ENCODE assay signal across 8 mouse cellular contexts in the genomic region with DNA sequence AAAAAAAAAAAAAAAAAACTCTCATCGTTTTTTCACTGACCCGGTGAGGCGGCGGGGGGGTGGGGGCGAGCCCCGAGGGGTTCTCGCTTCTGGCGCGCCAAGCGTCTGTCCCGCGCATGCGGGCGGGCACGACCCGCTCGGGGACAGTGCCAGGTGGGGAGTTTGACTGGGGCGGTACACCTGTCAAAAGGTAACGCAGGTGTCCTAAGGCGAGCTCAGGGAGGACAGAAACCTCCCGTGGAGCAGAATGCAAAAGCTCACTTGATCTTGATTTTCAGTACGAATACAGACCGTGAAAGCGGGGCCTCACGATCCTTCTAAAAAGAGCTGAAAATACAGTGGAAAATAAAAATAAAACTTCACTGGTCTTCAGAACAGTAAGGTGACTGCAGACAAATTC. TPM values are rescaled to one million over a fixed set of nuclear protein-coding genes. Genes with fewer than 3 reads are reported as not detected.
DNase-seq lines count a peak whose midpoint lies in the region; ATAC-seq lines count a peak whose summit lies in the region.

No protein-coding gene starts in this region.

- H3K4me1 ChIP-seq in forebrain, embryonic 16.5 days (replicated peaks; ENCODE audit: control insufficient read depth, insufficient read depth, low read length), result no peaks in the 10 kb centered on the region
- H3K4me1 ChIP-seq in liver, embryonic 13.5 days (replicated peaks), result peaks cover 21% of the 10 kb centered on the region
- peaks cover 3% of the 10 kb centered on the region; the same call in 1 of the 2 replicates for H3K4me1 ChIP-seq in stomach, embryonic 16.5 days (ENCODE audit: control insufficient read depth, insufficient read depth, low read length)

- no peaks in the 10 kb centered on the region for H3K36me3 ChIP-seq in forebrain, embryonic 16.5 days (ENCODE audit: control insufficient read depth, insufficient read depth)
- H3K36me3 ChIP-seq in liver, embryonic 13.5 days, result no peaks in the 10 kb centered on the region
- no peaks in the 10 kb centered on the region for H3K36me3 ChIP-seq in stomach, embryonic 16.5 days (ENCODE audit: control insufficient read depth, insufficient read depth, low read length)

- H3K4me2 ChIP-seq in forebrain, embryonic 16.5 days (ENCODE audit: low read length), result no peak overlapping the region
- no peak overlapping the region for H3K4me2 ChIP-seq in liver, embryonic 13.5 days
- H3K4me2 ChIP-seq in stomach, embryonic 16.5 days (ENCODE audit: low read depth, low read length), result no peak overlapping the region

- H3K27ac ChIP-seq in forebrain, embryonic 16.5 days (ENCODE audit: low read length), result no peak overlapping the region
- H3K27ac ChIP-seq in liver, embryonic 13.5 days, result no peak overlapping the region
- H3K27ac ChIP-seq in stomach, embryonic 16.5 days (ENCODE audit: low read length), result no peak overlapping the region

- H3K9me3 ChIP-seq in forebrain, embryonic 16.5 days (ENCODE audit: control insufficient read depth, low read length), result no peaks in the 10 kb centered on the region
- no peaks in the 10 kb centered on the region for H3K9me3 ChIP-seq in liver, embryonic 13.5 days (replicated peaks)
- H3K9me3 ChIP-seq in stomach, embryonic 16.5 days (replicated peaks; ENCODE audit: control insufficient read depth, low read length), result no peaks in the 10 kb centered on the region

- 36% methylated on average over 25 of the region's 25 CpGs for WGBS in forebrain, embryonic 16.5 days
- WGBS in liver, embryonic 13.5 days (ENCODE audit: insufficient replicate concordance), result 29% methylated on average over 25 of the region's 25 CpGs
- WGBS in stomach, embryonic 16.5 days, result 33% methylated on average over 25 of the region's 25 CpGs

- no peak overlapping the region for H3K9ac ChIP-seq in forebrain, embryonic 16.5 days (replicated peaks; ENCODE audit: low read depth, low read length)
- H3K9ac ChIP-seq in liver, embryonic 13.5 days, result no peak overlapping the region
- H3K9ac ChIP-seq in stomach, embryonic 16.5 days (ENCODE audit: low read length), result no peak overlapping the region

- peak; percentile 100 for ATAC-seq in forebrain, embryonic 16.5 days
- peak; percentile 100 for ATAC-seq in liver, embryonic 13.5 days (ENCODE audit: low read depth)
- peak; percentile 100 for ATAC-seq in stomach, embryonic 16.5 days (ENCODE audit: insufficient read depth, low FRiP score)

- DNase-seq in CD8-positive naive resting alpha-beta T cell, adult 2 months (ENCODE audit: low read depth in 2 of 2, low spot score in 2 of 2), result peak; percentile 99 to 100
- peak; percentile 87 for DNase-seq in cerebellum, adult 11 months
- peak; percentile 97 to 100 for DNase-seq in heart, postnatal 14 days
- DNase-seq in kidney, postnatal 36 days, result peak; percentile 84 to 94
- peak; percentile 86 for DNase-seq in liver, embryonic 13.5 days
- peak; percentile 98 for DNase-seq in neural tube, embryonic 10.5 days (ENCODE audit: extremely low spot score, low spot score)

- no peak overlapping the region for H3K4me3 ChIP-seq in forebrain, embryonic 16.5 days (replicated peaks; ENCODE audit: low read length)
- no peak overlapping the region for H3K4me3 ChIP-seq in liver, embryonic 13.5 days (replicated peaks)
- no peak overlapping the region for H3K4me3 ChIP-seq in stomach, embryonic 16.5 days (replicated peaks; ENCODE audit: low read length)

- intact Hi-C loops in heart, postnatal 14 days (cut with DNase I), result no loop called here

- no peaks in the 10 kb centered on the region for H3K27me3 ChIP-seq in forebrain, embryonic 16.5 days (replicated peaks; ENCODE audit: control insufficient read depth, insufficient read depth, low read length)
- no peaks in the 10 kb centered on the region for H3K27me3 ChIP-seq in liver, embryonic 13.5 days
- no peaks in the 10 kb centered on the region for H3K27me3 ChIP-seq in stomach, embryonic 16.5 days (ENCODE audit: control insufficient read depth, insufficient read depth, low read length)

RNA-seq across cellular contexts. Expression of gene Hic2, which starts 11.2 kb away (rescaled TPM):
- polyA plus RNA-seq in forebrain, embryonic 16.5 days (2015; fragmentation: Nextera tagmentation; extraction: Ambion mirVana), result 7.1 and 9.4 TPM in 2 replicates
- 1 to 10 TPM; 1.8 to 2.1 TPM for total RNA-seq in heart, postnatal 14 days (2021)
- polyA plus RNA-seq in liver, embryonic 13.5 days (2015; fragmentation: Nextera tagmentation; extraction: Ambion mirVana), result 2.9 and 3.2 TPM in 2 replicates
- polyA plus RNA-seq in stomach, embryonic 16.5 days (2015; fragmentation: Nextera tagmentation; extraction: Ambion mirVana), result 4.5 and 4.9 TPM in 2 replicates

RNA-seq across cellular contexts. Expression of gene Rimbp3, which starts 13.8 kb away (rescaled TPM):
- 1.8 and 2.3 TPM in 2 replicates for polyA plus RNA-seq in forebrain, embryonic 16.5 days (2015; fragmentation: Nextera tagmentation; extraction: Ambion mirVana)
- under 1 TPM; 0.05 to 0.07 TPM for total RNA-seq in heart, postnatal 14 days (2021)
- 0.12 and 0.14 TPM in 2 replicates for polyA plus RNA-seq in liver, embryonic 13.5 days (2015; fragmentation: Nextera tagmentation; extraction: Ambion mirVana)
- 0.44 and 0.57 TPM in 2 replicates for polyA plus RNA-seq in stomach, embryonic 16.5 days (2015; fragmentation: Nextera tagmentation; extraction: Ambion mirVana)

RNA-seq across cellular contexts. Expression of gene Ube2l3, which starts 19.7 kb away (rescaled TPM):
- polyA plus RNA-seq in forebrain, embryonic 16.5 days (2015; fragmentation: Nextera tagmentation; extraction: Ambion mirVana), result 298 and 325 TPM in 2 replicates
- 100 to 1,000 TPM; 114 to 118 TPM for total RNA-seq in heart, postnatal 14 days (2021)
- polyA plus RNA-seq in liver, embryonic 13.5 days (2015; fragmentation: Nextera tagmentation; extraction: Ambion mirVana), result 247 and 282 TPM in 2 replicates
- polyA plus RNA-seq in stomach, embryonic 16.5 days (2015; fragmentation: Nextera tagmentation; extraction: Ambion mirVana), result 320 and 331 TPM in 2 replicates

RNA-seq across cellular contexts. Expression of gene Tmem191c, which starts 53.7 kb away (rescaled TPM):
- 23.0 and 43.0 TPM in 2 replicates for polyA plus RNA-seq in forebrain, embryonic 16.5 days (2015; fragmentation: Nextera tagmentation; extraction: Ambion mirVana)
- 1 to 10 TPM; 2.7 to 3.9 TPM for total RNA-seq in heart, postnatal 14 days (2021)
- 2.8 and 3.2 TPM in 2 replicates for polyA plus RNA-seq in liver, embryonic 13.5 days (2015; fragmentation: Nextera tagmentation; extraction: Ambion mirVana)
- 13.4 and 16.3 TPM in 2 replicates for polyA plus RNA-seq in stomach, embryonic 16.5 days (2015; fragmentation: Nextera tagmentation; extraction: Ambion mirVana)
